Mouse (Mus musculus) spleen, adult 10 weeks (tissue): Measurements from ENCODE around the gene Kcnj5. TPM values are rescaled to one million over a fixed set of nuclear protein-coding genes. Genes with fewer than 3 reads are reported as not detected.

Experiments
- polyA plus RNA-seq: library from polyadenylated mRNA; stranded (reverse); fragments of 350-450 nt; fragmentation: Illumina TruSeq; extraction: RNeasy Lipid Tissue Mini Kit (QIAGEN cat#74804); gene quantifications from one replicate; pipeline ENCODE4 v1.2.3, GENCODE M21; 2015; ENCODE audit warnings: low replicate concordance; ENCODE audit not compliant: insufficient read depth

Gene Kcnj5
- 0.76 TPM for polyA plus RNA-seq

DNA sequence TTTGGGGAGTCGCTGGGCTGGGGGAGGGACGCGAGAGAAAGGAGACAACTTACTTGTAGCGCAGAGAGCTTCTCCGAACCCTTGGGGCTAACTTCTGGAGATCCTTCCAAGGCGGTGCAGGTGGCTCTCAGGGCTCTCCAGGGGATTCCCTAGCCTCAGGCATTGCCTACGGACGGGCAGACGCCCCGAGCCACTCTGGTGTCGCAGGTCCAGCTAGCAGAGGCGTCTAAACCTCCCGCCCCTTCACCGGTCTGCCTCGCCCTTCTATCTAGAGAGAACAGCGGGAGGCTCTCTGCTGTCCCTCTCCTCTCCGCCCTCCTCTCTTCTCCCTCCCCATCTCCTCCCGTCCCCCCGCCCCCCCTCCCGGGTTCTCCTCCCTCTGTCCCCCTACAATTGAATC is at the start of gene Kcnj5:
Kcnj5 (minus strand) TSS at position 300 of the 400 bp plus-strand sequence.

GRCm38 (mm10) chr9:32372202-32372601 is 28.1 kb upstream of the Kcnj5 start, which contains the start of gene Kcnj1:
Kcnj1 (plus strand) TSS chr9:32372493.

Other genes starting within 250 kb of the Kcnj5 start
- gene Arhgap32, start 228.2 kb downstream of the Kcnj5 start, polyA plus RNA-seq = 3.6 TPM
- gene Kcnj1, start 28.1 kb upstream of the Kcnj5 start, polyA plus RNA-seq = 0.94 TPM
- 63.1 TPM for gene Fli1, start 198.5 kb upstream of the Kcnj5 start, polyA plus RNA-seq